Mouse (Mus musculus) hindbrain, embryonic 16.5 days (tissue): ENCODE data around the gene Palm. TPM values are rescaled to one million over a fixed set of nuclear protein-coding genes. Genes with fewer than 3 reads are reported as not detected.
A peak's percentile ranks its signal among the peaks of the same experiment; 100 is the strongest.
"Not testable (repeated sequence)": the region's sequence is repeated elsewhere in the genome, so short reads cannot be mapped to it uniquely, and the experiment has no call there.

ENCODE experiments used
- ATAC-seq: fragments of 200-750 bp; cut with Nextera tagmentation; 2 replicates; pipeline ENCODE4 v1.8.0; 2017; ENCODE audit warnings: moderate TSS enrichment, moderate library complexity
- H3K27ac ChIP-seq: fragments of 300-500 bp; sonication (generic); 2 replicates; pipeline ENCODE4 v1.5.1; 2014; ENCODE audit warnings: low read depth, mild to moderate bottlenecking, control low read depth, low read length, moderate library complexity
- H3K27me3 ChIP-seq: fragments of 300-500 bp; sonication (generic); replicated peaks from 2 replicates; pipeline ENCODE4 v1.6.1; 2014; ENCODE audit warnings: low read length; ENCODE audit not compliant: control insufficient read depth, insufficient read depth
- H3K36me3 ChIP-seq: fragments of 300-500 bp; sonication (generic); 2 replicates; pipeline ENCODE4 v1.6.1; 2014; ENCODE audit warnings: mild to moderate bottlenecking, low read length, moderate library complexity, mixed read lengths; ENCODE audit not compliant: control insufficient read depth, insufficient read depth
- H3K4me1 ChIP-seq: fragments of 300-500 bp; sonication (generic); 2 replicates; pipeline ENCODE4 v1.6.1; 2014; ENCODE audit warnings: low read depth, low read length; ENCODE audit not compliant: control insufficient read depth, insufficient read depth
- H3K4me2 ChIP-seq: fragments of 300-500 bp; sonication (generic); 2 replicates; pipeline ENCODE4 v1.6.1; 2014; ENCODE audit warnings: mild to moderate bottlenecking, low read length, control low read depth, moderate library complexity
- H3K4me3 ChIP-seq: fragments of 300-500 bp; sonication (generic); 2 replicates; pipeline ENCODE4 v1.5.1; 2014; ENCODE audit warnings: mild to moderate bottlenecking, low read length, control low read depth, moderate library complexity
- H3K9ac ChIP-seq: fragments of 300-500 bp; sonication (generic); 2 replicates; pipeline ENCODE4 v1.6.1; 2014; ENCODE audit warnings: low read depth, mild to moderate bottlenecking, control low read depth, low read length, moderate library complexity
- H3K9me3 ChIP-seq: fragments of 300-500 bp; sonication (generic); 2 replicates; pipeline ENCODE4 v1.6.1; 2014; ENCODE audit warnings: mild to moderate bottlenecking, low read length, moderate library complexity; ENCODE audit not compliant: control insufficient read depth
- WGBS: fragments of 180-500 bp; shearing (Covaris S2); extraction: QIAGEN DNeasy Blood & Tissue Kit; methylation state at CpG from one replicate; pipeline ENCODE4 v1.1.7; 2014; 5-methylcytosine and 5-hydroxymethylcytosine counted together
- polyA plus RNA-seq: library from polyadenylated mRNA; unstranded; fragments of >200 nt; fragmentation: Nextera tagmentation; extraction: Ambion mirVana; gene quantifications from 2 replicates; pipeline ENCODE4 v1.2.1, GENCODE M21; 2015

The Palm gene
- polyA plus RNA-seq, 1 experiment from 2014 or later: 297 TPM

DNA sequence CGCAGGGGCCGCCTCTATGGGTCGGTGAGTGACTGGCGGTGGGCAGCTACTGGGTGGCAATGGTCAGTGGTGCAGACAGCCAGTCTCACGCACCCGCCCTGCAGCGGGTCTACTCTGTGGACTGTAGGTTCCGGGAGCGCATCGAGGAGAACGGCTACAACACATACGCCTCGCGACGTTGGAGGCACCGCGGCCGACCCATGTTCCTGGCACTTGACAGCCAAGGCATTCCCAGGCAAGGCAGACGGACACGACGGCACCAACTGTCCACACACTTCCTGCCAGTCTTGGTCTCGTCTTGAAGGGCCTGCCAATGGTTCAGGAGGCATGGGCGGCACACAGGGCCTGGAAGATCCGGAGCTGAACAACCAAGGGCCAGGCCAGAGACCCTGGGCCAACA lies 36.7 kb upstream of the Palm start:
- Histone ChIP-seq H3K9ac (no peak overlapping the region), H3K36me3 (peaks cover 42% of the 10 kb centered on the region), H3K4me2 (no peak overlapping the region), H3K4me1 (peaks cover 10% of the 10 kb centered on the region), H3K27me3 (no peaks in the 10 kb centered on the region), H3K4me3 (no peak overlapping the region), H3K27ac (no peak overlapping the region), H3K9me3 (no peaks in the 10 kb centered on the region)
- WGBS: 89% methylated on average over 23 of the region's 24 CpGs
- no peak; the same call in 1 of the 2 replicates for ATAC-seq

- not testable (repeated sequence) for H3K27ac ChIP-seq, H3K4me2 ChIP-seq, H3K9me3 ChIP-seq, H3K4me3 ChIP-seq, H3K27me3 ChIP-seq, ATAC-seq, H3K9ac ChIP-seq
- H3K36me3 ChIP-seq: peaks cover 50% of the 10 kb centered on the region
- 96% methylated on average over 1 of the region's 1 CpGs for WGBS
- H3K4me1 ChIP-seq: peaks cover 18% of the 10 kb centered on the region
These were observed 33.7 kb upstream of the Palm start for GRCm38 (mm10) chr10:79759675-79760074.

DNA sequence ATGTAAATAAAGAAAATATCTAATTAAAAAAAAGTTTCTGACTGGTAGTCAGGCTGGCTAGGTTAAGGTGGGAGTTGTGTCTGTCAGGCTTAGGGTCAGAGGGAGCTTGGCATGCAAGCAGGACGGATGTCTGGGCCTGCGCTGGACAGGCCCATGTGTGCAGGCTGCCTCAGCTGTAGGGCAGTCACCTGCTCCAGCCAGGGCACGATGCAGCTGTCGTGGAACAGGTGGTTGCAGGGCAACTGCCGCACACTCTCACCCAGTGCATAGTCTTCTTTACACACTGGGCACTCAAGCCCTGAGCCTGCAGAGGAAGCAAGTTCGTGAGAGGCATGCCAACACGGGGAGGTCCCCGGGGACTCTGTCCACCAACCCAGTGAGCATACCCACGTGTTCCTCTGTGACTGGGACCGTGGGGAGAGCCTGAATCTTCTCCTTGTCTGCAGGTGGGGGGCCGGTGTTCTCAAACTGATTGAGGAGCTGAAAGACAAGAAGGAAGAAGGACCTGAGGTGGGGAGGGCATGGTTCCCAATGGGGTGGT lies 32.7 kb upstream of the Palm start:
- Histone ChIP-seq H3K4me1 (peaks cover 18% of the 10 kb centered on the region), H3K4me3 (no peak overlapping the region), H3K4me2 (no peak overlapping the region), H3K27ac (no peak overlapping the region), H3K36me3 (peaks cover 50% of the 10 kb centered on the region), H3K9ac (no peak overlapping the region), H3K9me3 (no peaks in the 10 kb centered on the region), H3K27me3 (no peaks in the 10 kb centered on the region)
- no peak for ATAC-seq
- 92% methylated on average over 11 of the region's 11 CpGs for WGBS

- peaks cover 26% of the 10 kb centered on the region for H3K4me1 ChIP-seq
These were observed 30.5 kb upstream of the Palm start for GRCm38 (mm10) chr10:79762875-79763274.

DNA sequence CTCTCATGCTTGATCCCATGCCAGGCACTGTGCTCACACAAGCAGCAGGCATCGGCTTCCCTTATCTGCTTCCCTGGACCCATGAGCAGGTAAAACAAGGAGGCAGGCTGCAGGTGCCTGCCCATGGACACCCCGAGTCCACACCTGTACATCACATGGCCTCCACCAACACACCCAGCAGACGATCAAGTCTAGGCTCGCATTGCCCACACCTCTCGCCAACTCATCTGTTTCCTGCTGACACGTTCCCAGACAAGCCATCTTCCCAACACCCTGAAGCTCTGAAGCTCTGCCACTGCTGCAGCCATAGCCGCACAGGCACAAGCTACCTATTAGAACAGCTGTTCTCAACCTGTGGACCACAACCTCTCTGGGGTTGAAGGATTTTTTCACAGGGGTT lies 29.1 kb upstream of the Palm start:
- no peaks in the 10 kb centered on the region for H3K9me3 ChIP-seq
- H3K27ac ChIP-seq: no peak overlapping the region
- H3K36me3 ChIP-seq: peaks cover 22% of the 10 kb centered on the region
- H3K9ac ChIP-seq: peak overlapping the region; percentile 13; the same call in 1 of the 2 replicates
- no peaks in the 10 kb centered on the region for H3K27me3 ChIP-seq
- 86% methylated on average over 7 of the region's 7 CpGs for WGBS
- H3K4me2 ChIP-seq: no peak overlapping the region
- peaks cover 34% of the 10 kb centered on the region for H3K4me1 ChIP-seq
- no peak overlapping the region for H3K4me3 ChIP-seq
- no peak for ATAC-seq

More at GRCm38 (mm10) chr10:79762875-79763274, 30.5 kb upstream of the Palm start:
- no peak for ATAC-seq
- WGBS: 95% methylated on average over 3 of the region's 3 CpGs
- Histone ChIP-seq H3K4me3 (no peak overlapping the region), H3K9ac (no peak overlapping the region), H3K36me3 (peaks cover 35% of the 10 kb centered on the region), H3K9me3 (no peaks in the 10 kb centered on the region), H3K4me2 (no peak overlapping the region), H3K27me3 (no peaks in the 10 kb centered on the region), H3K27ac (no peak overlapping the region)

DNA sequence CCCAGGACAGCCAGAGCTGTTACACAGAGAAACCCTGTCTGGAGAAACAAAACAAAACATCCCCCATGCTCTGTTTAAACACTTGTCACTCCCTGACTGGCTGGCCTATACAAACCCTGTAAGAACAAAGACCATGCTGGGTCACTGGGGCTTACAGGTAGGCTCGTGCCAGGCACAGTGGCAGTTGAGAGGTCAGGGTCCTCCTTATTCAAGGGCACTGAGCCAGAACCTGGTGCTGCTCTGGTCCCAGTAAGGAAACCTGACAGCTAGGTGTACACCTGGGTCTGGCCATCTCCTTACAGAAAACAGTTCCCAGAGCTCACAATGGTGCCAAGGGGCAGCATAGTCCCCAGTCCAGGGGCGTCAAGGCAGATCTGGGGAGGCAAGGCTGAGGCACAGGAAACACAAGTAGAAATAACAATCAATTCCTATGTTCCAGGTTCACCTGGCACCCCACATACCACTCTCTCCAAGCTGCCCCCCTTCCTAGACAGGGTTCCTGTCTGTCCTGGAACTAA lies 28.1 kb upstream of the Palm start:
- H3K4me3 ChIP-seq: peak overlapping the region; percentile 99; the same call in 1 of the 2 replicates
- WGBS: 61% methylated on average over 2 of the region's 2 CpGs
- H3K9me3 ChIP-seq: no peaks in the 10 kb centered on the region
- peak overlapping the region; percentile 97 for H3K9ac ChIP-seq
- peaks cover 34% of the 10 kb centered on the region for H3K4me1 ChIP-seq
- peak overlapping the region; percentile 94 for H3K4me2 ChIP-seq
- no peaks in the 10 kb centered on the region for H3K27me3 ChIP-seq
- peaks cover 20% of the 10 kb centered on the region for H3K36me3 ChIP-seq
- no peak overlapping the region for H3K27ac ChIP-seq
- ATAC-seq: no peak

GRCm38 (mm10) chr10:79766001-79766507 lies 27.3 kb upstream of the Palm start:
- WGBS: 7% methylated on average over 16 of the region's 16 CpGs
- ATAC-seq: no peak; the same call in 1 of the 2 replicates
- H3K4me2 ChIP-seq: peak overlapping the region; percentile 94

GRCm38 (mm10) chr10:79766508-79767325 lies 26.7 kb upstream of the Palm start, which contains the start of gene Rnf126:
TSS of gene Rnf126 (minus strand) at chr10:79766952.
- Histone ChIP-seq H3K4me3 (peak within 1 kb of the TSS; percentile 99), H3K4me2 (peak within 1 kb of the TSS; percentile 94), H3K9ac (peak within 1 kb of the TSS; percentile 97), H3K27me3 (no peaks in the 10 kb centered on the region), H3K27ac (peak within 1 kb of the TSS; percentile 93), H3K9me3 (no peaks in the 10 kb centered on the region), H3K36me3 (peaks cover 8% of the 10 kb centered on the region), H3K4me1 (peaks cover 34% of the 10 kb centered on the region)
- ATAC-seq: peak; percentile 88
- under 1% methylated on average over 81 of the region's 101 CpGs for WGBS

More at GRCm38 (mm10) chr10:79766001-79766507, 27.3 kb upstream of the Palm start:
- peak overlapping the region; percentile 99 for H3K4me3 ChIP-seq
- H3K9me3 ChIP-seq: no peaks in the 10 kb centered on the region
- H3K9ac ChIP-seq: peak overlapping the region; percentile 97
- peaks cover 14% of the 10 kb centered on the region for H3K36me3 ChIP-seq
- peak overlapping the region; percentile 93 for H3K27ac ChIP-seq
- H3K27me3 ChIP-seq: no peaks in the 10 kb centered on the region
- peaks cover 34% of the 10 kb centered on the region for H3K4me1 ChIP-seq
